Mouse (Mus musculus) stomach, embryonic 16.5 days (tissue): ENCODE measurements around the gene Caskin2. TPM values are rescaled to one million over a fixed set of nuclear protein-coding genes. Genes with fewer than 3 reads are reported as not detected.

Source experiments
- ATAC-seq: fragments of 200-750 bp; cut with Nextera tagmentation; 2 replicates; pipeline ENCODE4 v1.8.0; 2017; ENCODE audit warnings: moderate number of reproducible peaks, moderate TSS enrichment; ENCODE audit not compliant: insufficient read depth, low FRiP score
- H3K27ac ChIP-seq: fragments of 300-500 bp; sonication (generic); 2 replicates; pipeline ENCODE4 v1.5.1; 2014; ENCODE audit warnings: low read length
- H3K27me3 ChIP-seq: fragments of 300-500 bp; sonication (generic); 2 replicates; pipeline ENCODE4 v1.6.1; 2014; ENCODE audit warnings: low read length, control low read depth, mixed read lengths; ENCODE audit not compliant: control insufficient read depth, insufficient read depth
- H3K36me3 ChIP-seq: fragments of 300-500 bp; sonication (generic); 2 replicates; pipeline ENCODE4 v1.6.1; 2014; ENCODE audit warnings: low read length; ENCODE audit not compliant: control insufficient read depth, insufficient read depth
- H3K4me1 ChIP-seq: fragments of 300-500 bp; sonication (generic); 2 replicates; pipeline ENCODE4 v1.6.1; 2014; ENCODE audit warnings: low read length, control low read depth, mixed read lengths; ENCODE audit not compliant: control insufficient read depth, insufficient read depth
- H3K4me2 ChIP-seq: fragments of 300-500 bp; sonication (generic); 2 replicates; pipeline ENCODE4 v1.6.1; 2014; ENCODE audit warnings: low read depth, low read length, mixed read lengths
- H3K4me3 ChIP-seq: fragments of 300-500 bp; sonication (generic); replicated peaks from 2 replicates; pipeline ENCODE4 v1.5.1; 2014; ENCODE audit warnings: mild to moderate bottlenecking, low read length
- H3K9ac ChIP-seq: fragments of 300-500 bp; sonication (generic); 2 replicates; pipeline ENCODE4 v1.6.1; 2014; ENCODE audit warnings: low read length
- H3K9me3 ChIP-seq: fragments of 300-500 bp; sonication (generic); replicated peaks from 2 replicates; pipeline ENCODE4 v1.6.1; 2016; ENCODE audit warnings: low read length, control low read depth; ENCODE audit not compliant: control insufficient read depth
- WGBS: fragments of 180-500 bp; shearing (Covaris S2); extraction: QIAGEN DNeasy Blood & Tissue Kit; methylation state at CpG from one replicate; pipeline ENCODE4 v1.1.7; 2014; 5-methylcytosine and 5-hydroxymethylcytosine counted together
- polyA plus RNA-seq: library from polyadenylated mRNA; unstranded; fragments of >200 nt; fragmentation: Nextera tagmentation; extraction: Ambion mirVana; gene quantifications from 2 replicates; pipeline ENCODE4 v1.2.1, GENCODE M21; 2015

Caskin2 gene
- polyA plus RNA-seq, 1 experiment from 2014 or later, result 14.9 TPM

DNA sequence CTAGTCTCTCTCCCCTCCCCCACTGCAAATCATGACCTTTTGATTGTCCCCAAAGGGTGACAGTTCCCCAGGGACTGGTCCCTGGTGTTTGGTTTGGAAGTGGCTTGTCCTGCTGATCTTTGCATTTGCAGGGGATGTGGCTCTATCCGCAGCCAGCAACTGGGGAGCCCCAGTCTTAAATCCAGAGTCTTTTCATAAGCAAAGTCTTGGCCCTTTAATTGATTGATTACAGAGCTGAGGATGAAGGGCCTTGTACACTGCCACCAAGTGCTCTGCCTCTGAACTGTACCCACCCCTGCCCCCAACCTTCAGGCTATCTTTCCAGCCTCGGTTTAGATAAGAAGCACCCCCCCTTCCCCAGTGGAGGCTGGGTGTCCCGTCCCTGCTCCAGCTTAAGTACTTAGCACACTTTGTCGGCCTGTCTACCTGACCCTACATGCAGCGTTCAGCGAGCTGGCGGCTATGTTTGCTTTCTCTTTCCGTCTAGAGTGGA, 19.6 kb upstream of the Caskin2 start:
- Histone ChIP-seq H3K9ac (peak overlapping the region; percentile 22), H3K9me3 (no peaks in the 10 kb centered on the region), H3K27ac (peak overlapping the region; percentile 92), H3K4me3 (no peak overlapping the region), H3K4me1 (peaks cover 72% of the 10 kb centered on the region), H3K27me3 (no peaks in the 10 kb centered on the region), H3K4me2 (peak overlapping the region; percentile 40), H3K36me3 (no peaks in the 10 kb centered on the region)
- peak; percentile 76 for ATAC-seq
- WGBS, result 18% methylated on average over 8 of the region's 8 CpGs

DNA sequence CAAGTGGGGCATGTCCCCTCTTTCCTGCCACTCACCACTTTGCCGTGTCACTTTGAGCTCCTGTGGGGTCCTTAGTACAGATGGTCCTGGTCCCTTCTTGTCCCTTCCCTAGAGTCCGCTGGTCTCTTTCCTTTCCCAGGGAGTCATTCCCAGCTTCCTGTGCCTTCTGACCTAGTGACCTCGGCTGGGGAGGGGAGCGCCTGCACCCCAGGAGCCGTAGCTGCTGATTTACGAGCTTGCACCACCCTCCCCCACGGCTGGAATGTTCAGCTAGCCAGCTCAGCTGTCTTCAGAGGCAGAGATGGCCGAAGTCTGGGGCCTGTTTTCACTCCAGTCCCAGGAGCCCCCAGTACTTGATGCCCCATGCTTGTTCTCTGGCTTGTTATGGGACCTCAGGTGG, 19.1 kb upstream of the Caskin2 start:
- H3K36me3 ChIP-seq, result no peaks in the 10 kb centered on the region
- H3K9ac ChIP-seq, result peak overlapping the region; percentile 22
- H3K4me2 ChIP-seq, result peak overlapping the region; percentile 40; the same call in 1 of the 2 replicates
- 0 out of 2 replicates have a peak, but pooled peaks have one; percentile 20 for ATAC-seq
- peaks cover 68% of the 10 kb centered on the region for H3K4me1 ChIP-seq
- no peaks in the 10 kb centered on the region for H3K27me3 ChIP-seq
- H3K4me3 ChIP-seq, result no peak overlapping the region; the same call in 1 of the 2 replicates
- peak overlapping the region; percentile 92 for H3K27ac ChIP-seq
- H3K9me3 ChIP-seq, result no peaks in the 10 kb centered on the region
- WGBS, result 13% methylated on average over 8 of the region's 8 CpGs

DNA sequence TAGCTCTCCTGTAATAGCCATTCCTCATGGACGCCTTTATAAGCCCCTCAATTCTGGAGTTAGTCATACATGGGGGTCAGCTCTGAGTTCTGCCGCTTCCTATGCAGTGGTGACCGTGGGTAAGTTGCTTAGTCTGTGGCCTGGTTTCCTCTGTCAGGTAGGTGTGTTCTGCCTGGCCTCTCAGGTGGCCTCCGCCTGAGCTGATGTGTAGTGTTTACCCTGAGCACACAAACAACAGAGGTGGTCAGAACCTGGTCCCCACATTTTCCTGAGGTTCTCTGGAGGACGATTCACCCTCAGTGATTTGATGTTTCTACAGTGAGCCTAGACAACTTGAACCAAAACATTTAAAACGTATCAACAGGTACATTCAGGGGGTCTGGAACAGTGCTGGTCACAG, 18.6 kb upstream of the Caskin2 start:
- peak overlapping the region; percentile 92 for H3K27ac ChIP-seq
- H3K9me3 ChIP-seq, result no peaks in the 10 kb centered on the region
- no peak overlapping the region; the same call in 1 of the 2 replicates for H3K4me3 ChIP-seq
- peaks cover 64% of the 10 kb centered on the region for H3K4me1 ChIP-seq
- H3K36me3 ChIP-seq, result no peaks in the 10 kb centered on the region
- ATAC-seq, result no peak
- peak overlapping the region; percentile 40; the same call in 1 of the 2 replicates for H3K4me2 ChIP-seq
- no peaks in the 10 kb centered on the region for H3K27me3 ChIP-seq
- H3K9ac ChIP-seq, result peak overlapping the region; percentile 36; the same call in 1 of the 2 replicates
- 45% methylated on average over 6 of the region's 6 CpGs for WGBS

DNA sequence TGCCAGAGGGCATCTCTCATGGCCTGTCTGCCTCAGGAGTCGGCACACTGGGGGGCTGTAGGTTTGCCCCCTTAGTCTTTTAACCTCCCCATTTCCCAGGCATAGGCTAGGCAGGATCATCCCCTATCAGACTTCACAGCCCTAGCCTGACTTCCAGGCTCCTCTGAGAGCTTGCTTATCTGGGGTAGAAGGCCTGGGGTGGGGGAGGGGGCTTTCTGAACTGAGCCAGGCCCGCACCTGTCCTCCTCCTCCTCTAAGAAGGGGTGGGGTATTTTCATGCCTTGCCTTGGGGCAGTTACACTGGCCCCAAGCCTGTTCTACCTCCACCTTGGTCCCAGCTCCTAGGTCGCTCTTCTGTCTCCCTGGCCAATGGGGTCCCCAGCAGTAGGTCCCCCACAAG, 18.1 kb upstream of the Caskin2 start:
- no peak for ATAC-seq
- H3K36me3 ChIP-seq, result no peaks in the 10 kb centered on the region
- 36% methylated on average over 3 of the region's 3 CpGs for WGBS
- no peaks in the 10 kb centered on the region for H3K27me3 ChIP-seq
- H3K4me1 ChIP-seq, result peaks cover 62% of the 10 kb centered on the region
- H3K27ac ChIP-seq, result peak overlapping the region; percentile 92
- H3K4me2 ChIP-seq, result peak overlapping the region; percentile 17; the same call in 1 of the 2 replicates
- no peak overlapping the region for H3K4me3 ChIP-seq
- H3K9me3 ChIP-seq, result no peaks in the 10 kb centered on the region
- peak overlapping the region; percentile 36; the same call in 1 of the 2 replicates for H3K9ac ChIP-seq

DNA sequence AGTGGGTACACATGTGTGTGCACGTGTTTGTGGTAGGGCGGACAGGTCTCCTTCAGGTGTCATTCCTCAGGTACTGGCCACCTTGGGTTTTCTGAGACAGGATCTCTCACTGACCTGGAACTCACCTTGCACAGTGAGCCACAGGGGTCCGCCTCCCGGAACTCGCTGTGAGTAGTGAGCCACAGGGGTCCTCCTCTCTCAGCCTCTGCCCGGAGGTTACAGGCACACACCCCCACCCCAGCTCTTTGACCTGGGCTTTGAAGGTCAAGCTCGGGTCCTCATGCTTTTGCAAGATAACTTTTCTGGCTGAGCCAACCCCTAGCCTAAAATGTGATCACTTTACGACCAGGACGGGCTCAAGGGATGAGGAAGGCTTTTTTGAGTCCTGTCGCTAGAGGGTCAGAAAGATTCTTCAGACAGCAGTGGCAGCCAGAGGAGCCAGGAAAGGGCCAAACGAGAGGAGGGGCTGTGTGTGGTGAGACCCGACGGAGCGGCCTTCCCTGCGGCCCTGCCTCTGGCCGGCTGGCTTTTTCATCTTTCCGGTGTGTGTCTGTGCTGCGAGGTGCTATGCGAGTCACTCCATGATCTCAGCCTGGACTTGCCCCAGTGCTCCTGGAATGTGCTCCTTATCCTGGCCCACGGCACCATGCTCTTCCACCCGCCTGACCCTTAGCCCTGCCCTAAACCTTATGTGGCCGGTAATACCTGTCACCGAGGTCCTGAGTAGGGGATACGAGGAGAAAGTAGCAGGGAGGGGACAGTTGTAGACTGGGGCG, 17.3 kb upstream of the Caskin2 start:
- peaks cover 61% of the 10 kb centered on the region for H3K4me1 ChIP-seq
- no peaks in the 10 kb centered on the region for H3K36me3 ChIP-seq
- ATAC-seq, result no peak
- no peaks in the 10 kb centered on the region for H3K9me3 ChIP-seq
- H3K27me3 ChIP-seq, result no peaks in the 10 kb centered on the region
- H3K27ac ChIP-seq, result peak overlapping the region; percentile 92; the same call in 1 of the 2 replicates
- H3K9ac ChIP-seq, result peak overlapping the region; percentile 36; the same call in 1 of the 2 replicates
- peak overlapping the region; percentile 17; the same call in 1 of the 2 replicates for H3K4me2 ChIP-seq
- 37% methylated on average over 25 of the region's 25 CpGs for WGBS
- no peak overlapping the region for H3K4me3 ChIP-seq

DNA sequence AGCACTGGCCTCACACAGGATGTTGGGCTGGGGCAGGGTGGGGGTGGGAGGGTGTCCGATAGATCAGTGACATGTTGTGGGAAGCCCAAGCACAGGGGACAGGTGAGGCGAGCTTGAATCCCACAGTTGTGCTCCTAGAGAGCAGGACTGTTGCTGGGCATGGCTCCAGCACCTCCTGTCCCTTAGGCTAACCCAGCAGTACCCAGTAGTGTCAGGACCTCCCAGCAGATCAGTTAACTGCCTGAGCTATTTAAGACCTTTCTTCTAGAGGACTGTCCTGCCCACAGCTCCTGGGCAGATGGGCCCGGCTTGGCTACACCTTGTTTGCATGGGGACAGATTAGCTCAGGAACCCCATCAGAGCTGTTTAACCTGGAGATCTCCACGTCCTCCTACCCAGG, 15.6 kb upstream of the Caskin2 start:
- no peak for ATAC-seq
- H3K27ac ChIP-seq, result no peak overlapping the region
- H3K36me3 ChIP-seq, result no peaks in the 10 kb centered on the region
- 47% methylated on average over 4 of the region's 4 CpGs for WGBS
- peak overlapping the region; percentile 1; the same call in 1 of the 2 replicates for H3K9ac ChIP-seq
- H3K4me3 ChIP-seq, result no peak overlapping the region
- no peaks in the 10 kb centered on the region for H3K9me3 ChIP-seq
- no peak overlapping the region for H3K4me2 ChIP-seq
- peaks cover 58% of the 10 kb centered on the region for H3K4me1 ChIP-seq
- peaks cover 7% of the 10 kb centered on the region for H3K27me3 ChIP-seq

DNA sequence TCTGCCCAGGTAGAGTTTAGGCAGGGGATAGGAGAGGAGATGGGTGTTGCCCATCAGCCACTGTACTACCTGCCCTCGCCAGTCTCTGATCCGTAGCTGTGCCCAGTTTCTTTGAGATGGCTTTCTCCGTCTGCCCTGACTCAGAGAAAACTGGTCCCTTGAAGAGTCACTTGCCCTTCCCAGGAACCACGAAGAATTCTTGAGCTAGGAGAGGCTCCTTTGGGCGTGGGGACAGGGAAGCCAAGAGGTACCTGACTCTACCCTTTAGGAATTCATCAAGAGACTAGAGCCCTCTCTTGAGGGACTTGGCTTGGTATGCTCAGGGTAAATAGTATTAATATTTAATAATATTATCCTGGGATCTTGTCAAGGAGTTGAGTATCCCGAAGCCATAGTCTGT, 14.2 kb upstream of the Caskin2 start:
- WGBS, result 71% methylated on average over 6 of the region's 6 CpGs
- H3K4me3 ChIP-seq, result no peak overlapping the region
- no peaks in the 10 kb centered on the region for H3K9me3 ChIP-seq
- ATAC-seq, result no peak
- H3K4me1 ChIP-seq, result peaks cover 49% of the 10 kb centered on the region
- no peaks in the 10 kb centered on the region for H3K36me3 ChIP-seq
- H3K9ac ChIP-seq, result no peak overlapping the region
- peak overlapping the region; percentile 69; the same call in 1 of the 2 replicates for H3K27ac ChIP-seq
- H3K4me2 ChIP-seq, result peak overlapping the region; percentile 31; the same call in 1 of the 2 replicates
- peaks cover 7% of the 10 kb centered on the region for H3K27me3 ChIP-seq

DNA sequence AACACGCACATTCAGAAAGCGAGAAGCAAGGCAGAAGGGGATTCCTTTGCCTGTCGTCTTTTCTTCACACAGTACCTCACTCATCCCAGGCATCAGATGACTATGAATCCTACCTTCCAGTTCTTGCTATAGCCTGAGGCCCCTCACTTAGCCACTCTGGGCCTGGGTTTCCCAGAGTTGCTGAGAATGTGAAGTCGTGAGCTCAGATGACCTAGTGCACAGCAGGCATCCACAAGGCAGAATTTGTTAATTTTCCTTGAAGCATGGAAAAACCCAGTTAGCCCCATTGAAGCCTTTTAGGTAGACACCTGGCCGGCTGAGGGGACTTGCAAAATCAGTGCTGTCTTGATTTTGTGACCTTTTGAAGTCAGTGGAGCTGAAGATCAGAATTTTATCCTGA, 13.0 kb upstream of the Caskin2 start:
- H3K27me3 ChIP-seq, result peaks cover 7% of the 10 kb centered on the region
- H3K4me2 ChIP-seq, result peak overlapping the region; percentile 93; the same call in 1 of the 2 replicates
- H3K9me3 ChIP-seq, result no peaks in the 10 kb centered on the region
- no peak for ATAC-seq
- H3K4me3 ChIP-seq, result no peak overlapping the region
- peaks cover 38% of the 10 kb centered on the region for H3K4me1 ChIP-seq
- no peak overlapping the region for H3K27ac ChIP-seq
- no peaks in the 10 kb centered on the region for H3K36me3 ChIP-seq
- WGBS, result 63% methylated on average over 5 of the region's 5 CpGs
- H3K9ac ChIP-seq, result 0 out of 2 replicates have a peak overlapping the region, but pooled peaks have one; percentile 46

DNA sequence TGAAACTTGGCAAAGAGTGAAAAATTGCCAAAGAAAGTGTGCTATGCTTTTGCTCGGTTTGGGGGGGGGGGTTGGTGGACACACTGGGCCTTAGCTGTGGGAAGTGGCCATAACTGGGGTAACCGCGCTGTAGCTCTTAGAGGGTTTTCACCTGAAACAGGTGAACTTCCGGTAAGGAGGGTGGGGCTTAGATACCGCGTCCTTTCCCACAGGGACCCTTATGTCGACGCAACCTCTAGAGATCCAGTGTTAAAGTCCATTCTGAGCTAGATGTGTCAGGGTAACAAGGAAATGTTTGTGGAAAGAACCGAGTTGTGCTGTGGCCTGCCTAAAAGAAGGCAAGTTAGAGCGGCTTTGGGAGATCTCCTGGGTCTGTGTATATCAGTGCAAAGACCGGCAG, 11.4 kb upstream of the Caskin2 start:
- Histone ChIP-seq H3K4me3 (peak overlapping the region; percentile 85), H3K4me2 (peak overlapping the region; percentile 93), H3K9me3 (no peaks in the 10 kb centered on the region), H3K27me3 (peaks cover 7% of the 10 kb centered on the region), H3K27ac (peak overlapping the region; percentile 90), H3K9ac (peak overlapping the region; percentile 87), H3K4me1 (peaks cover 26% of the 10 kb centered on the region), H3K36me3 (no peaks in the 10 kb centered on the region)
- WGBS, result 16% methylated on average over 11 of the region's 11 CpGs
- no peak for ATAC-seq
